Mouse (Mus musculus): ENCODE data around the gene Pakap. TPM values are rescaled to one million over a fixed set of nuclear protein-coding genes. Genes with fewer than 3 reads are reported as not detected.

Pakap gene
- polyA plus RNA-seq, 1 experiment from 2014 or later, result 35.4 TPM

GRCm38 (mm10) chr4:57832318-57832717 lies 264.3 kb downstream of the Pakap start:
- ATAC-seq (ENCODE audit: insufficient number of reproducible peaks, insufficient read depth, low FRiP score, low TSS enrichment, low read depth), result no peak
- 40% methylated on average over 7 of the region's 7 CpGs for WGBS

GRCm38 (mm10) chr4:57833060-57833459 lies 265.1 kb downstream of the Pakap start:
- no peak overlapping the region for H3K27ac ChIP-seq
- H3K9me3 ChIP-seq, result no peaks in the 10 kb centered on the region
- no peak overlapping the region for H3K4me2 ChIP-seq
- WGBS, result 64% methylated on average over 4 of the region's 4 CpGs
- no peak for ATAC-seq (ENCODE audit: insufficient number of reproducible peaks, insufficient read depth, low FRiP score, low TSS enrichment, low read depth)
- peaks cover 12% of the 10 kb centered on the region for H3K4me1 ChIP-seq
- H3K36me3 ChIP-seq, result no peaks in the 10 kb centered on the region
- no peak overlapping the region for H3K9ac ChIP-seq
- H3K4me3 ChIP-seq, result no peak overlapping the region
- no peaks in the 10 kb centered on the region for H3K27me3 ChIP-seq

More at GRCm38 (mm10) chr4:57832318-57832717, 264.3 kb downstream of the Pakap start:
- Histone ChIP-seq H3K36me3 (no peaks in the 10 kb centered on the region), H3K9ac (no peak overlapping the region), H3K9me3 (no peaks in the 10 kb centered on the region), H3K27me3 (no peaks in the 10 kb centered on the region), H3K27ac (no peak overlapping the region), H3K4me3 (no peak overlapping the region), H3K4me2 (no peak overlapping the region), H3K4me1 (peaks cover 12% of the 10 kb centered on the region)

GRCm38 (mm10) chr4:57834141-57834540 lies 266.2 kb downstream of the Pakap start:
- Histone ChIP-seq H3K27me3 (no peaks in the 10 kb centered on the region), H3K27ac (no peak overlapping the region), H3K4me3 (no peak overlapping the region), H3K9ac (no peak overlapping the region), H3K9me3 (no peaks in the 10 kb centered on the region), H3K4me2 (no peak overlapping the region), H3K4me1 (peaks cover 12% of the 10 kb centered on the region), H3K36me3 (no peaks in the 10 kb centered on the region)
- no peak for ATAC-seq (ENCODE audit: insufficient number of reproducible peaks, insufficient read depth, low FRiP score, low TSS enrichment, low read depth)
- WGBS, result 66% methylated on average over 4 of the region's 4 CpGs

GRCm38 (mm10) chr4:57837089-57837488 lies 269.1 kb downstream of the Pakap start:
- Histone ChIP-seq H3K4me3 (no peak overlapping the region), H3K36me3 (no peaks in the 10 kb centered on the region), H3K27ac (no peak overlapping the region), H3K4me1 (peaks cover 15% of the 10 kb centered on the region), H3K27me3 (no peaks in the 10 kb centered on the region), H3K9me3 (no peaks in the 10 kb centered on the region), H3K4me2 (no peak overlapping the region), H3K9ac (no peak overlapping the region)
- ATAC-seq (ENCODE audit: insufficient number of reproducible peaks, insufficient read depth, low FRiP score, low TSS enrichment, low read depth), result no peak
- 69% methylated on average over 9 of the region's 9 CpGs for WGBS

- Histone ChIP-seq H3K9ac (no peak overlapping the region), H3K27ac (no peak overlapping the region), H3K36me3 (no peaks in the 10 kb centered on the region), H3K4me3 (no peak overlapping the region), H3K9me3 (no peaks in the 10 kb centered on the region), H3K27me3 (no peaks in the 10 kb centered on the region), H3K4me1 (peaks cover 7% of the 10 kb centered on the region; the same call in 1 of the 2 replicates), H3K4me2 (no peak overlapping the region)
- no peak for ATAC-seq (ENCODE audit: insufficient number of reproducible peaks, insufficient read depth, low FRiP score, low TSS enrichment, low read depth)
- 77% methylated on average over 4 of the region's 4 CpGs for WGBS
Measured at GRCm38 (mm10) chr4:57839343-57839742, 271.4 kb downstream of the Pakap start.

- no peak for ATAC-seq (ENCODE audit: insufficient number of reproducible peaks, insufficient read depth, low FRiP score, low TSS enrichment, low read depth)
- WGBS, result 29% methylated on average over 1 of the region's 1 CpGs
- H3K4me3 ChIP-seq, result no peak overlapping the region
- H3K4me1 ChIP-seq, result peaks cover 32% of the 10 kb centered on the region
- no peak overlapping the region for H3K9ac ChIP-seq
- H3K4me2 ChIP-seq, result no peak overlapping the region
- H3K9me3 ChIP-seq, result no peaks in the 10 kb centered on the region
- no peaks in the 10 kb centered on the region for H3K36me3 ChIP-seq
- H3K27me3 ChIP-seq, result no peaks in the 10 kb centered on the region
- H3K27ac ChIP-seq, result no peak overlapping the region
Measured at GRCm38 (mm10) chr4:57841911-57842310, 273.9 kb downstream of the Pakap start.

GRCm38 (mm10) chr4:57842472-57843305 lies 274.7 kb downstream of the Pakap start:
- H3K4me1 ChIP-seq, result peaks cover 40% of the 10 kb centered on the region
- no peaks in the 10 kb centered on the region for H3K27me3 ChIP-seq
- ATAC-seq (ENCODE audit: insufficient number of reproducible peaks, insufficient read depth, low FRiP score, low TSS enrichment, low read depth), result no peak
- H3K9ac ChIP-seq, result no peak overlapping the region
- no peak overlapping the region for H3K27ac ChIP-seq
- H3K9me3 ChIP-seq, result no peaks in the 10 kb centered on the region
- H3K4me3 ChIP-seq, result no peak overlapping the region
- 78% methylated on average over 11 of the region's 11 CpGs for WGBS
- no peaks in the 10 kb centered on the region for H3K36me3 ChIP-seq
- no peak overlapping the region for H3K4me2 ChIP-seq

- Histone ChIP-seq H3K9me3 (no peaks in the 10 kb centered on the region), H3K4me3 (peak overlapping the region; percentile 33), H3K27me3 (no peaks in the 10 kb centered on the region), H3K4me1 (peaks cover 47% of the 10 kb centered on the region), H3K36me3 (peaks cover 5% of the 10 kb centered on the region; the same call in 1 of the 2 replicates), H3K4me2 (peak overlapping the region; percentile 55), H3K9ac (peak overlapping the region; percentile 61), H3K27ac (peak overlapping the region; percentile 89)
- 6% methylated on average over 10 of the region's 10 CpGs for WGBS
- ATAC-seq (ENCODE audit: insufficient number of reproducible peaks, insufficient read depth, low FRiP score, low TSS enrichment, low read depth), result 0 out of 2 replicates have a peak, but pooled peaks have one; percentile 29
Measured at GRCm38 (mm10) chr4:57845031-57845431, 277.1 kb downstream of the Pakap start.

GRCm38 (mm10) chr4:57845541-57846210 lies 277.7 kb downstream of the Pakap start:
- no peaks in the 10 kb centered on the region for H3K9me3 ChIP-seq
- H3K27me3 ChIP-seq, result no peaks in the 10 kb centered on the region
- ATAC-seq (ENCODE audit: insufficient number of reproducible peaks, insufficient read depth, low FRiP score, low TSS enrichment, low read depth), result no peak
- peak overlapping the region; percentile 89 for H3K27ac ChIP-seq
- peaks cover 43% of the 10 kb centered on the region for H3K4me1 ChIP-seq
- H3K36me3 ChIP-seq, result peaks cover 9% of the 10 kb centered on the region; the same call in 1 of the 2 replicates
- 20% methylated on average over 12 of the region's 12 CpGs for WGBS
- peak overlapping the region; percentile 33 for H3K4me3 ChIP-seq
- H3K4me2 ChIP-seq, result peak overlapping the region; percentile 55
- peak overlapping the region; percentile 61 for H3K9ac ChIP-seq

GRCm38 (mm10) chr4:57846381-57846990 lies 278.5 kb downstream of the Pakap start:
- WGBS, result 18% methylated on average over 11 of the region's 12 CpGs
- Histone ChIP-seq H3K4me3 (peak overlapping the region; percentile 33), H3K9ac (peak overlapping the region; percentile 61), H3K4me2 (peak overlapping the region; percentile 55), H3K27me3 (no peaks in the 10 kb centered on the region), H3K27ac (peak overlapping the region; percentile 89), H3K9me3 (no peaks in the 10 kb centered on the region), H3K36me3 (peaks cover 9% of the 10 kb centered on the region; the same call in 1 of the 2 replicates), H3K4me1 (peaks cover 47% of the 10 kb centered on the region)
- peak; percentile 32; the same call in 1 of the 2 replicates for ATAC-seq (ENCODE audit: insufficient number of reproducible peaks, insufficient read depth, low FRiP score, low TSS enrichment, low read depth)

- peaks cover 9% of the 10 kb centered on the region; the same call in 1 of the 2 replicates for H3K36me3 ChIP-seq
- peaks cover 52% of the 10 kb centered on the region for H3K4me1 ChIP-seq
- no peaks in the 10 kb centered on the region for H3K9me3 ChIP-seq
Measured at GRCm38 (mm10) chr4:57846991-57847422, 279.0 kb downstream of the Pakap start.

More at GRCm38 (mm10) chr4:57846991-57847422, 279.0 kb downstream of the Pakap start:
- 28% methylated on average over 8 of the region's 8 CpGs for WGBS
- H3K4me3 ChIP-seq, result 0 out of 2 replicates have a peak overlapping the region, but pooled peaks have one; percentile 4
- H3K4me2 ChIP-seq, result peak overlapping the region; percentile 55
- H3K27me3 ChIP-seq, result no peaks in the 10 kb centered on the region
- peak overlapping the region; percentile 49; the same call in 1 of the 2 replicates for H3K9ac ChIP-seq
- no peak for ATAC-seq (ENCODE audit: insufficient number of reproducible peaks, insufficient read depth, low FRiP score, low TSS enrichment, low read depth)
- H3K27ac ChIP-seq, result peak overlapping the region; percentile 89

Measured in embryonic facial prominence, embryonic 13.5 days (tissue).